Mouse (Mus musculus): ENCODE data around the gene Bmt2.

GRCm38 (mm10) chr6:13674600-13675305, 3.0 kb downstream of the Bmt2 start:
- TF ChIP-seq EP300 (IDR thresholded peaks at IDR 0.05; ENCODE audit: low read depth) (no peak), CTCF (IDR thresholded peaks at IDR 0.05; ENCODE audit: low read depth) (no peak)

Measured in heart, postnatal 0 days (tissue).